Mouse (Mus musculus): ENCODE measurements around the gene Fndc3b.

The Fndc3b gene

DNA sequence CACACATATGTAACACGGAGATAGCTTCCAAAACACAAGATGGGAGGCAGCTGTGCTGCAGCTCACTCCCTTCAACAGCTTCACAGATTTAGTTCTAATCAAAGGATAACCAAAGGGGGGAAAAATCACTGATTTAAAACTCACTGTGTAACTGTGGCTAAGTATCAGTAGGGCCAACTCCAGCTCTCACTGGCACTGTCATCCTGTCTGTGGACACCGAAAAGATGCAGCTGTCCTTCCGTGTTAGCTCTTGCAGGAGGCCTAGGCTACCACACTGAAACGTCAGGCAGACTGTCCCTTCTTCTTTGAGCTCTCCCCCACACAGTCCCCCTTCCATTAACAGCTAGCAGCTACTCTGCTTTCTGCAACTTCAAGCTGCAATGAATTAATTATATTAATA lies 89.9 kb downstream of the Fndc3b start:
- DNase-seq (ENCODE audit: low spot score in 2 of 2): no peak

DNA sequence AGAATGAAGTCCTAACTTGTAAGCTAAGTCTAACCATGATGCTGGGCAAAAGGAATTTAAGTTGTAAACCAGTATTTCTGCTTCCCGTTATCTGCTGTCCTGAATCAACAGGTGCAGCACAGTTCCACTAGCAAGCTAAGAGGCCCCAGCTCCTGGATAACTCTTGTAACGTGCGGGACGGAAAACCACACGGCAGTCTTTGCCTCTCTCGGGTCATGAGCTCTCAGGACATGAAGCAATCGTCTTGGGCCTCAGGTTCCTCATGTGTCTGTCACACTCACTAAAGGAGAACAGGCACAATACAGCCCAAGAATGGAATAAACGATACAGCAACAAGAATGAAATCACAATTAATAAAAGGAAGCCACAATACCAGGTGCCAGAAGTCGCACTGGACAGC lies 93.4 kb downstream of the Fndc3b start:
- DNase-seq (ENCODE audit: low spot score in 2 of 2): no peak

DNA sequence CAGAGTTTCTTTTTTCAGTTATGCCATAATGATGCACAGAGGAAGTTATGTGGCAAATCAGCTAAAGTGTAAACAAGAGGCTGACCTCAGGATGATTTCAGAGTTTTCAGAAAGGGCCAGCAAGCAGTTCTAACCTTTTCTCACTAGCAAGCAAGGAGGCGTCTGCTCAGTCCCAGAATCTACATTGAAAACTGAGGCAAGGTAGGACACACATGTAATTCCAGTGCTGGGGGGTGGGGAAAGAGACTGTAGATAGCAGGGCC lies 93.9 kb downstream of the Fndc3b start:
- no peak for DNase-seq (ENCODE audit: low spot score in 2 of 2)

DNA sequence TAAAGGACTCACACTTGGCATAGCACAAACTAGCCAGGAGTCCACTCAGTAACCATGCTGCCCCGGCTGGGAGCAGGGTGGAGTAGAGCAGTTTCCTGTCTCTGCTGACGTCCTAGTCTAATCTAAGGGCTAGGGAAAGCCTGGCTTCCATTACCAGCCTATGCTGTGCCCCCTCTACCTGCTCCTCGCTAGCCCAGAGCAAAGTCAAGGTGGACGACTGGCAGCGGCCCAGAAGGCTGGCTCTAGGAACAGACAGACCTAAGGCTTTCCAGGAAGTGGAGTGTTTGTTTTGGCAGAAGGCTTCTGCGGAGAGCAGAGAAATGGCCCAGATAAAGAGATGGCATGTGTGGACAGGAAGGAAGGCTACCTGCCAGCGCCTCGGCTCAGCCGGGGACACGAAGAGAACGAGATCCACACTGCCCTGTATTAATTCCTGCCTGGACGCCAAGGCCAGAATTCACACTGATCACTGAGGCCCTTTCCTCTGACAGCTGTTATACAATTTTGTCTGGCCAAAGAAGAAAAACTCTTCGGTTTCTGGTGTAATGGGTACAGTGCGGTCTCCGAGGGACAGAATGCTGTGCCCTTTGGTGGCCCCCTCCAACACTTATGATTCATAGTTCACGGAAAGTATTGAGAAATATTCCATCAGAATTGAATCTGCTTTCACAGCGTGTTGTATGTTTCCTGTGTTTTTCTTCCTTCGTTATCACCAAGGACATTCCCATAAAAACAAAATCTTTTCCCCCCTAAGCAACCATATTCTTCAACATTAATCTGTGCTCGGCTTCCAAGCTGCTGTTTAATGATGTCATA lies 94.5 kb downstream of the Fndc3b start:
- DNase-seq (ENCODE audit: low spot score in 2 of 2): no peak

DNA sequence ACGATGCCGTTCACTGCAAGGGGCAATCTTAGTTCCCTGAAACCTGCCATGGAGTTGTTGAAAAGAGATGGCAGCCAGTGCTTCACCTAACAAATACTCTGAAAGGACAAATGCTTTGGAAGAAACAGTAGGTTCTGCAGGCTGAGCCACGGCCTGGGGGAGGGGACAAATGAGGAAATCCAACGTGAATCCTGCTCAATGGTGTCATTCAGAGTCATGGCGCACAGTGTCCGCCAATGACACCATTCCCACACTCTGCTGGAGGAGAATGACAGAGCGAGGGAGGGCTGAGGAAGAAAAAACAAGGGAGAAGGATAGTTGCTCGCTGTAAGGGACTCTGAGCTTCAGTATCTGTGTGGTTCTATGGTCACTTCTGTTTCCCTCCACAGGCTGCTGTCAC lies 95.6 kb downstream of the Fndc3b start:
- no peak for DNase-seq (ENCODE audit: low spot score in 2 of 2)

DNA sequence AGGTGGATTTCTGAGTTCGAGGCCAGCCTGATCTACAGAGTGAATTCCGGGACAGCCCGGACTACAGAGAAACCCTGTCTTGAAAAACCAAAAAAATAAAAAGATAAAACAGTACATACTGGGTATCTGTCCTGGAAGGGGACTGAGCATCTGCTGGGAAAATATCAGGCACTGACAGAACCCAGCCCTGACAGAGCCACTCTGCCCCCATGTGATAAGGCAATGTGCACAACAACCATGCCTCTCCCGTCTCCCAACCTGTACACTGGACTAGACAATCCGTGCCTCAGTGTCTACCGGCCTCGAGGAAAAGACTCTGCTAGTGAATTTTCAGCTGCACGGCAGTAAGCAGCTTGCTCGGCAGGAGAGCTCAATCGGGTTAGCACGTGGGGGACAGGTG lies 97.3 kb downstream of the Fndc3b start:
- DNase-seq (ENCODE audit: low spot score in 2 of 2): no peak

DNA sequence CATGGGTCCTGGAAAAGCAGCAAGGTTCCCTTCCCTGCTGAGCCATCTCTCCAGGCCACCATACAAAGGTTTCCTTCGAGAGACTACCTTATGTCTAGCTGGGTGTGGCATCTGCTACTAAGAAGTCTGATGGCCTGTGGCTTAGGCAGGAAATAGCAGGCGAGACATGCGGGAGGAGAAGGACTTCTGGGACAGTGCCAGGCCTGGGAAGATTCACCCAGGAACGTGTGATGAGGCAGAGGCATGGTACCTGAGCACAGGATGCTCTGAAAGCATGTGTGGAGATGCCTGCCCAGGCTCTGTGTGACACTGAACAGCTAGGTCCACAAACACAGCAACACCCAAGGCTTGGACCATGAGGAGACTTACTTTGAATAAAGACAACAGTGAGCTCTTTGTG lies 98.1 kb downstream of the Fndc3b start:
- DNase-seq (ENCODE audit: low spot score in 2 of 2): no peak

DNA sequence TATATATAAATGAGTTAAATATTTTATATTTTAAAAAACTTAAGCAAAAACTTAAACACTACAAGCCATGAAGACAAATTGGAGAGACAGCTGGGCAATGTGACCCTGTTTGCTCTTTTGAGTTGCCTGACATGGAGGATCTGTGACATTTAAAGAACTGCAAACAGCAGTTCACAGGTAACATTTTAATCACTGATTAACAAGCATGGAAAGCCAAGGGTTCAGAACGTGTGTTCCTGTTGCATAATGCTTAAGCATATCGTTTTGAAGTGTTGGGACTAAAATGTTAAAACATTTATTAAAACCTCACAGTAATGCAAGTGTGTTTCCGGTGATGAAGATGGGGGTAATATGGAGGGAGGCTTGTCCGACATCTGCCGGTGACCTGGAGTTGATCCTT lies 99.1 kb downstream of the Fndc3b start:
- DNase-seq (ENCODE audit: low spot score in 2 of 2): no peak

DNA sequence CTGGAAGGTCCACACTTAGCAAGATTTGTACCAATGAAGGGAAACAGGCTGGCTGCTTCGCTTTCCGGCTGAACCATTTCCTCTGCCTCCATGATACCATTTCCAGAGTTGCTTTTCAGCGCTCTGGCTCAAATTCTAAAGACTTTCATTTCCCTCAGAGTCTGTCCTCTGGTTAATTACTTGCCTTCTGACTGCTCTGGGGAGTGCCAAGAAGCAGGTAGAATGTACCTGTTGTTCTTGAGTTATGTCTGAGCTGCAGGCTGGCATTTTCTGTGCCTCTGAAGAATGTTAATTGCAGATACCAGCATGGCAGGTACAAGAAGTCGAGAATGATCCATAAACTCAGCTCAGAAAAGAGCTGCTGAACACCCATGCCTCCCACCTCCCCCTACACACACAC lies 100.6 kb downstream of the Fndc3b start:
- no peak for DNase-seq (ENCODE audit: low spot score in 2 of 2)

DNA sequence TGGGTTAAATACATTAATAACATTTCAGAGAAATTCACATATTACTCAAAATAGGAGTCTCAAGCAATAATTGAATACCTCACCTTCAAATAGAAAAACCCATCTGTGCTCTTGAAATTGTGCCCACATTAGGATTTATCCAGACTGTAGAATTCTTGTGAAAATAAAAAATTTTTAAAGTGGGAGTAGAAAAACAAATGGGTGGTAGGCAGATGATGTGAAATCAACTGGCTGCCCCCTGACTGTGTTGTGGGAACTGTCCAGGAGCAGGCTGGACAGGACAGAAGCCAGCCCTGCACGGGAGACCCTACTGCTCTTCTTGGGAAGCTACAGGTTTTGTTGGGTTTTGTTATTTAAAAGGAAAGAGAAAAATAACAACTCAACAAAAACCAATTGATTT lies 101.0 kb downstream of the Fndc3b start:
- no peak for DNase-seq (ENCODE audit: low spot score in 2 of 2)

DNA sequence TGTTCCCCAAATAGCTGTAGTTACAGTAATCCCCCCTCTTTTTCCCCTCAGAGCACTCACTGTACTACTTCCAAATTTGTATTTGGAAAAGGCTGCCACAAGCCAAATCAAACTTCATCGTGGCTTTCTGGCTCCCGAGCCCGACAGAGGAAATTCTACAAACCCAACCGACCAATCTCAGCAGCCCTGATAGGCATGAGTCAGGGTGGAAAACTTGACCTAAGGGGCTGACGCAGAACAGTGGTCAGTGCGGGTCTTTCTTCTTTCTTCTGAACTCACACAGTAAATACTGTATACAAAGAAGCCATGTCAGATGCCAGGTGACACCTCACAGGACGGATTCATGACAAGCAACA lies 103.3 kb downstream of the Fndc3b start:
- DNase-seq (ENCODE audit: low spot score in 2 of 2): no peak

DNA sequence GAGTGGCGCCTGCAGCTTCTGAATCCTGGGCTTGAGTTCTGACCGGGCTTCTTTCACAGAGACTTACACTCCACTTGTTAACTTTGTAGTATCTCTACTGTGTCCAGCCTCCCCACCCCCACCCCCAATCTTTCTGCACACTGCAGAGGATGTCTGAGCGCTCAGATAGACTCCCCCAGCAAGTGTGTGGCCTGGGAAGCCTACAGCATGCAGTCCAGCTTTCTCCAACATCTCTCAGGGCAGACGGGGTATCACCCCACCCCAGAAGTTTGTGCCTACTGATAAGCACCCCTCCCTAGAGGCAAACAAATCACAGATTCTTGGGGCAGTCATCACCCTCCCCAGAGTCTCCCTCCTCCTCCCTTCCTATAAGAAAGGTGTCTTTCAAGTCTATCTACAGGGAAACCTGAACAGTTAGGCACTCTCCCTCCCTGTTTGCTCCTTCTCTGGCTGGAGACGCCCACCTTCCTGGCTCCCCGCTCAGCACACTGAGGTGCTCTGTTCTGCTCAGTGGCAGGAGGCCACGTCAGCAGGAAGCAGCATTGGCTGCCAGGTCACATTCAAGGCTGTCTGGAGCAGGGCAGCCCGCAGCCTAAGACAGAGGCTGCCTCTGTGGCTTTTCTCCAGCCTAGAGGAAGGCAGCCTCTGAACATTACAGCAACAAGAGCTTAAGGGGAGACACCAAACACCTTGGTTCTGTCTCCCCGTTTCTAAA lies 103.9 kb downstream of the Fndc3b start:
- peak; percentile 75 to 79 for DNase-seq (ENCODE audit: low spot score in 2 of 2)

DNA sequence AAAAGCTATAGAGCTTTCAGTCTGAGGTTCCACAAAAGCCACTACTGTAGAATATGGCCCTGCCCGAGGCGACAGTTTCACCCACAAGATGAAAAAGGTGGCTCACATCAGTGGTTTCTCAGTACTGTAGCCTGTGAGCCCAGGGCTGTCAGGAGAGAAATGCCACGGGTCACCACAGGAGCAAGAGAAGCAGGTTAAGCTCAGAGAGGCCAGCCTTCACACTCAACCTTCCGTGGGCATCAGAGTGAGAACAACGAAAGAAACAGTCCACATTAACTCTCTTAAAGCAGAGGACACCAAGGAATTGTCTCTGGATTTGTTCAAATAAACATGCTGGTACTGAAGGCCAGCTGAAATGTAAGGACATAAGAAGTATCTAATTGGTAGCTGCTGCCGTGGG lies 104.5 kb downstream of the Fndc3b start:
- DNase-seq (ENCODE audit: low spot score in 2 of 2): no peak

DNA sequence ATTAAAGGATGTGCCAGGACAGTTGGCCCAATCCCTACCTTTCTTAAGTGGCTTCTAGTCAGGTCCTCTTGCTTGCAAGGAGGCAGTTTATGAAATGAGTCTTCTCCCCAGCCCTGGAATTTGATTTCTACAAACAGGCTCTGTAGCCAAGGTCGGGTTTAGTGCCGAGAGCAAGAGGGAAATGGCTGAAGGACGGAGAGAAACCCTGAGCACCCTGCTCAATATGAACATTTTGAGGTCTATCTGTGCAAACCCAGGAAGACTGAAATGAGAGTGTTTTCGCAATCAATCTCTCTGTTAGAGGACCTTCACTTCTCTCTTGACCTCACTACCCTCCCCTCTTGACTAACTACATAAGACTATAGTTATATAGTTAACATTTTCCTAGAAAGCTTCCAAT lies 105.5 kb downstream of the Fndc3b start:
- no peak for DNase-seq (ENCODE audit: low spot score in 2 of 2)

DNA sequence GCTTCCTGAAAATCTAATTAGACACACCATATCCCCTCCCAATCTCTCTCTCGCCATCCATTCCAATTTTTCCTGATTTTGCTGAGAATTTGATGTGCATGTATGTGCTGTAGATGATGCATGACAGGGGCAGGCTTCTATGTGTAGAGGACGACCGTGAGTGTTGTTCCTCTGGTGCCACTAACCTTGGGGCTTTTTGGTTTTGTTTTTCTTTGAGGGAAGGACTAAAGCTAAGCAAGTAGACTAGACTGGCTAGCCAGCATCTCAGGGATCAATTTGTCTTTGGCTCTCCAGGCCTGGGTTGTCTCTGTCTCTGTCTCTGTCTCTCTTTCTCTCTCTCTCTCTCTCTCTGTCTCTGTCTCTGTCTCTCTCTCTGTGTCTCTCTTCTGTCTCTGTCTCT lies 106.0 kb downstream of the Fndc3b start:
- no peak for DNase-seq (ENCODE audit: low spot score in 2 of 2)

DNA sequence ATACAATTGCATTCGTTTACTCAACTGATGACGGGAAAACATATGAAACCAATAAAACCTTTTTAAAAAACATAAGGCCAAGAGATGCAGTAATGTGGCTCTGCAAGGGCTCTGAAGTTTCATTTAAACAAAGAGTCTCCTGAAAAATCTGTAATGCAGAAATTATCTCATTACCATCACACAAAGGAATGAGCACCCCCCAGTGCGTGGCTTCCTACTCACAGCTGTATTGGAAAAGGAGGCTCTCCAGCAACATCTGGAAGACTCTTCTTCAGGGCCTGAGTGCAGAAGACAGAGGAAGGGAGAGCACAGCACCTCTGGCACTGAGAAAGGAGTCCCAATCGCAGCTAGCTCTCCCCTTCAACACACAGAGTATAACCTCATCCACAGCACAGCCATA lies 106.5 kb downstream of the Fndc3b start:
- DNase-seq (ENCODE audit: low spot score in 2 of 2): no peak

DNA sequence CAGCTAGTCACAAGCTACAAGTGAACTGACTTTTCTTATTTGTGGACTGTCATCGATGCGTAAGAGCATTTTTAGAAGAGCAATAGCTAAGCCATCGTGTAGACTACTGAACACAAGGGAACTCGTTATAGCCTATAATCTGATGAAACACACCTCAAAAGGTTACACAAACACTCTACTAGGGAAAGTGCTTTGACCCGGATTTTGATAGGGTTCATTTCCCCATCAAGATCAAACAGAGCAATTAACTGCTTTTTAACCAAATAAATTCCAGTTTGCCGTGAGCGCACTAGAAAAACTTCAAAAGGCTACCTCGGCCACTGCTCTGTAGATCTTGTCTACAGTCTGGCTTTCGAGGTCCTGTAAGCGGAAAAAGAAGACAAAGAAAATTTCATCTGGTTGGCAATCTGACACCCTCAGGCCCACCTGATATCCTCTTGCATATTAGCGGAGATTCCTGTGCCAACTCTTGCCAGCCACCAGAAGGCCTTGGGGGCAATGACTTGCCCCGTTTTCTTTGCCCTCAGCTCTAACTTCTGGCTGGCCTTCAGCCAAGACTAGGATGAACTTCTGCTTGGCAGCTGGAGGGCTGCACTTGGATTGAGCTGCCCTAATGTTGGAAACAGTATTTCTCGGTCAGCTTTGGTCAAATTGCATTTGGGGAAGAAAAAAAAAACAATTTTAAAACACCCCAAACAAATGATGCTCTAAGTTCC lies 107.0 kb downstream of the Fndc3b start:
- no peak for DNase-seq (ENCODE audit: low spot score in 2 of 2)

DNA sequence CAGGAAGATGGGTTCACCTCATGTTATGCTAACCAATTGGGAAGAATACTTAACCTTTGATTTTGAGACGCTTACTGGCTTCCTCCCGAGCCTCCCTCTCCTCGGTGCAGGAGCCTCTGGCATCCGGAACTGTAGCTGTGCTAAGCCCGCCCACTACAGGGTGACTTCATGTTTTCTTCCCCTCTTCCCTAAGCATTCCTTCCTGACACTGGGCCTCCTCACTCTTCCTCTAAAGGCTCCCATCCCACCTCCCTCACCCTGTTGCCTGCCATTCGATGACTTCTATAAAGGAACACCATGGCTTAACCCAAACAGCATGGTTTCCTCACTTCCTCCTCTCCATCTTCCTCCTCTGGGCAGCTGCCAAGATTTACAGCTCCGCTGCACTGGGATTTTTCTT lies 110.5 kb downstream of the Fndc3b start:
- DNase-seq (ENCODE audit: low spot score in 2 of 2): no peak

DNA sequence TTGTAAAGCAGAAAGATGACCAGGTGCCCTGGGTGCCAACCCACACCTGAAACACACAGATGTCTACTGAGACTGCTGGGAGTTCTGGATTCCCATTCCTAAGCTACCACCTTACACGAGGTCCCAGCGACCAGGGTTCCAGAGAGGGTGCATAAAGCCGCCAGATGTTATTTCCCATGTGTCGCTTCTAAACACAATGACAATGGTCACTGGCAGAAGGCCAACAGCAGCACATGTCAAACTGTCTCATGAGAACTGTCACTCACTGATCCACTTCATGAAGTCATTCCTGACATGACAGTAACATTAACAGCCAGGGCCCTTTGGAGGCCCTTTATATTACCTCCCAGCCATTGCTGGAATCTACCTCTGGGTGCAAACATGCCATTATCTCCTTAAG lies 110.9 kb downstream of the Fndc3b start:
- no peak for DNase-seq (ENCODE audit: low spot score in 2 of 2)

DNA sequence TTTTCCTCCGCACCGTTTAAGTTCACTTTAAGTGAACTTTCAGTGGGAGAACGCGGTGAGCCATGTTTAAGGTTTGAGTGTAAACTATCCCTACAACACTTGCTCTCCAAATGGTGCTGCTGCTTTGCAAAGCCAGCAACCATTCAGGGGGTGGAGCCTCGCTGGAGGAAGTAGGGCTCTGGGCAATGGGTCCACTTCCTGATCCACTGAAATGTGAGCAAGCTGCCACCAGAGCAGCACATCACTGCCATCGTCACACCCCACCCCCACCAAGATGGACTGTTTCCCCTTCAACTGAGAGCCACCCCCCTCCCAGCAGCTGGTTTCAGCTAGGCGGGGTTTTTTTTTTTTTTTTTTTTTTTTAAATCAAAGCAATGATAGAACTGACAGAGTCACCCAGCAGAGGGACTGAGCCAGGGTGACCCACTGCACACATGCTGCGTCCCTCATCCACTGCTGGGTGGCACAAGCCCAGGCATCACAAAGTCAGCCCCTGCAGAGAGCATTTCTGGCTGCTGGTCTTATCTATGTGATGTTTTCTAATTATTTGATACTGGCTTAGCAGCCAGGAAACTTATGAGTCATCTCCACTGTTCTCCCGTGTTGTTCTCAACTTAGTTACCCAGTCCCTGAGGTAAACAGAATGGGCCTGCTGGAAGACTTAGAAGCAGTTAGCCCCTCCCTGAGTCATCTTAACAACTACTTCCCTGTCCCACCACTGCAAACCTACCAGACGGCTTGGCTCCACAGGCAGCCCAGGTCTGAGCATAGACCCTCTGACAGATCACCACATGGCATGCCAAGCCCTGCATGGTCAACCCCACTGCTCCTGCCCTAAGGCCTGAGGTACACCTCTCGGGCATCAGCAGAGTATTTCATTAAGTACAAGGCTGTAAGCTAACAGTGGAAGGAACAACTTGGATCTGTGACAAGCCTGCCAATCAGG lies 112.4 kb downstream of the Fndc3b start:
- no peak for DNase-seq (ENCODE audit: low spot score in 2 of 2)

DNA sequence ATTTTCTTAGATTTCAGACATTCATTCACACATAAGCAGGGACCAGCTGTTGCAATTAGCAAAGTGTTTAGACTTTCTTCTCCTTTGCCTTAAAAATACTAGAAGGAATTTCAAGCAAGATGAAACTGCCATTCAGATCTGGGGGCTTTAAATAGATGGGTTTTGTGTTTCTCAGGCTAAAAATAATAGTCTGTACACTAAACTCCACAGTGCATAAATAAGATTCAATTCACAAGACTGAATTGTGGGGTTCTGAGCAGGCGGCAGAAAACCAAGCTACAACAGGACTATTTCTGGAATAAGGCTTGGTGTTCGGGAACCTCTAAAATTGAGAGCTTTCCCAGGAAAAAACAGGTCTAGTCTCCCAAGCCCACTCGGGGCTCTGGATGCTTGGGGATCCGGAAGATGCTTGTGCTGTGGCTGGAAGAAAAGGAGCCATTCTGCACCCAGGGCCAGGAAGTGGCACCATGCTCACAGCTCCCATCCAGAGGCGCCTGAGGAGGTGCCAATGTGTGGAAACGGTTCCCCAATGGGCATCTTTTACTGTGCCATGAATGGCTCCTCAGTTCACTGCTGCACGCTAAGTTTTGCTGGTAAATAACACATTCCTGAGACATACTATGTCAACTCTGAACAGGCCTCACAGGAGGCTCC lies 117.5 kb downstream of the Fndc3b start:
- no peak for DNase-seq (ENCODE audit: low spot score in 2 of 2)
